Comparison of ENCODE assay signal across 9 mouse cellular contexts in genomic region chr12:80344777-80345231, GRCm38 (mm10).
DNase-seq lines count a peak whose midpoint lies in the region; TF ChIP-seq lines count a peak whose summit lies in the region.
"Had no signal": no experiment of that assay in that cellular context is flagged by ENCODE, and none has a peak within 500 bp of the region (broad histone marks: within the 10 kb centered on the region; RNA-seq: fewer than 3 reads in every experiment).

No protein-coding gene starts in this region.

- TF ChIP-seq POLR2A in myocyte (IDR thresholded peaks at IDR 0.05; ENCODE audit: insufficient read length, low read depth): no peak

- peak overlapping the region; percentile 15 for H3K4me2 ChIP-seq in myocyte (ENCODE audit: low read depth)
- H3K4me2 ChIP-seq: embryonic facial prominence, embryonic 13.5 days had no signal

- no peaks in the 10 kb centered on the region for H3K79me2 ChIP-seq in myocyte (ENCODE audit: control insufficient read depth, insufficient read depth)

- no peaks in the 10 kb centered on the region for H3K27me3 ChIP-seq in myocyte (ENCODE audit: control insufficient read depth, insufficient read depth, insufficient read length)
- H3K27me3 ChIP-seq: embryonic facial prominence, embryonic 13.5 days had no signal

- peaks cover 31% of the 10 kb centered on the region for H3K36me3 ChIP-seq in myocyte (ENCODE audit: control insufficient read depth, insufficient read depth)

- no peak overlapping the region for H3ac ChIP-seq in myocyte (ENCODE audit: control insufficient read depth, insufficient read length)

- no peak overlapping the region for H3K4me3 ChIP-seq in myocyte
- H3K4me3 ChIP-seq: embryonic facial prominence, embryonic 13.5 days had no signal

- peak; percentile 30 for DNase-seq in kidney, adult 9 months
- no peak for DNase-seq in kidney, adult 11 months
- DNase-seq in adrenal gland, postnatal 36 days: peak; percentile 57 to 63
- peak; percentile 20 for DNase-seq in heart, postnatal 4 days
- DNase-seq in layer of hippocampus, postnatal 36 days: no peak
- DNase-seq in testis, postnatal 10 days (ENCODE audit: low spot score): no peak
- DNase-seq in thymus, postnatal 36 days: no peak

TF ChIP-seq in myocyte, 11 proteins besides CTCF, POLR2A, EP300 and RAD21:
- TF ChIP-seq SRF (IDR thresholded peaks at IDR 0.05; ENCODE audit: control insufficient read depth, insufficient read length, low read depth) (peak; percentile 55), USF1 (IDR thresholded peaks at IDR 0.05; ENCODE audit: low read depth) (no peak)
TF ChIP-seq in myocyte: peak in this region for 1.

Comparison
In these comparisons a context has a peak if more than half of its experiments do, and no peak if none do; other contexts are left out.
1. DNase-seq: peak in kidney, adult 9 months (single experiment), adrenal gland, postnatal 36 days (2 of 2) and heart, postnatal 4 days (single experiment); none in kidney, adult 11 months (single experiment), layer of hippocampus, postnatal 36 days (0 of 2), testis, postnatal 10 days (single experiment) and thymus, postnatal 36 days (0 of 2).